Mouse (Mus musculus): Measurements from ENCODE around the gene Dhx16. TPM values are rescaled to one million over a fixed set of nuclear protein-coding genes. Genes with fewer than 3 reads are reported as not detected.

Gene Dhx16
- polyA plus RNA-seq, 1 experiment, result 70.1 TPM

- TF ChIP-seq CTCF (IDR thresholded peaks at IDR 0.05; ENCODE audit: insufficient read depth, low read length) (no peak), POLR2A (IDR thresholded peaks at IDR 0.05; ENCODE audit: borderline replicate concordance, extremely low read depth, low read depth, low read length) (no peak)
- 15% methylated on average over 20 of the region's 20 CpGs for WGBS
- Histone ChIP-seq H3K4me1 (ENCODE audit: control insufficient read depth, insufficient read depth, low read length) (peaks cover 8% of the 10 kb centered on the region), H3K4me3 (replicated peaks; ENCODE audit: extremely low read depth, low read depth, low read length) (peak overlapping the region; percentile 92)
- no peak for DNase-seq
These were observed 29.7 kb downstream of the Dhx16 start for GRCm38 (mm10) chr17:35909186-35909918.

- TF ChIP-seq POLR2A (IDR thresholded peaks at IDR 0.05; ENCODE audit: borderline replicate concordance, extremely low read depth, low read depth, low read length), result peak; percentile 74; the same call in 1 of the 2 replicates
- no peak for TF ChIP-seq CTCF (IDR thresholded peaks at IDR 0.05; ENCODE audit: insufficient read depth, low read length)
- WGBS, result 1% methylated on average over 25 of the region's 25 CpGs
- peaks cover 8% of the 10 kb centered on the region for H3K4me1 ChIP-seq (ENCODE audit: control insufficient read depth, insufficient read depth, low read length)
- peak; percentile 95 for DNase-seq
- H3K4me3 ChIP-seq (replicated peaks; ENCODE audit: extremely low read depth, low read depth, low read length), result peak within 1 kb of the TSS; percentile 92
These were observed 30.3 kb downstream of the Dhx16 start, which contains the start of gene Atat1 for GRCm38 (mm10) chr17:35909919-35910369. Gene Atat1, minus strand, starts transcription at chr17:35910075.

- Histone ChIP-seq H3K4me3 (replicated peaks; ENCODE audit: extremely low read depth, low read depth, low read length) (no peak overlapping the region), H3K4me1 (ENCODE audit: control insufficient read depth, insufficient read depth, low read length) (peaks cover 13% of the 10 kb centered on the region)
- DNase-seq, result no peak
- WGBS, result 76% methylated on average over 6 of the region's 6 CpGs
- no peak for TF ChIP-seq CTCF (IDR thresholded peaks at IDR 0.05; ENCODE audit: insufficient read depth, low read length)
These were observed 35.4 kb downstream of the Dhx16 start for GRCm38 (mm10) chr17:35914975-35915374.

GRCm38 (mm10) chr17:35915538-35916296 lies 36.1 kb downstream of the Dhx16 start:
- Histone ChIP-seq H3K4me3 (replicated peaks; ENCODE audit: extremely low read depth, low read depth, low read length) (peak overlapping the region; percentile 78), H3K4me1 (ENCODE audit: control insufficient read depth, insufficient read depth, low read length) (peaks cover 16% of the 10 kb centered on the region)
- TF ChIP-seq CTCF (IDR thresholded peaks at IDR 0.05; ENCODE audit: insufficient read depth, low read length) (no peak), POLR2A (IDR thresholded peaks at IDR 0.05; ENCODE audit: borderline replicate concordance, extremely low read depth, low read depth, low read length) (no peak)
- under 1% methylated on average over 28 of the region's 28 CpGs for WGBS
- DNase-seq, result no peak

- 0 out of 2 replicates have a peak, but pooled peaks have one; percentile 29 for TF ChIP-seq CTCF (IDR thresholded peaks at IDR 0.05; ENCODE audit: insufficient read depth, low read length)
- TF ChIP-seq POLR2A (IDR thresholded peaks at IDR 0.05; ENCODE audit: borderline replicate concordance, extremely low read depth, low read depth, low read length), result peak; percentile 100
- Histone ChIP-seq H3K4me1 (ENCODE audit: control insufficient read depth, insufficient read depth, low read length) (peaks cover 23% of the 10 kb centered on the region), H3K4me3 (replicated peaks; ENCODE audit: extremely low read depth, low read depth, low read length) (peak within 1 kb of the TSS; percentile 99)
- peak; percentile 98 for DNase-seq
- under 1% methylated on average over 83 of the region's 83 CpGs for WGBS
These were observed 36.9 kb downstream of the Dhx16 start, which contains the start of the genes Mrps18b and Ppp1r10 for GRCm38 (mm10) chr17:35916297-35917142. Gene Mrps18b, minus strand, starts transcription at chr17:35916389. Gene Ppp1r10, plus strand, starts transcription at chr17:35916434.

GRCm38 (mm10) chr17:35917143-35917462 lies 37.5 kb downstream of the Dhx16 start:
- DNase-seq, result no peak
- TF ChIP-seq POLR2A (IDR thresholded peaks at IDR 0.05; ENCODE audit: borderline replicate concordance, extremely low read depth, low read depth, low read length) (peak; percentile 69; the same call in 1 of the 2 replicates), CTCF (IDR thresholded peaks at IDR 0.05; ENCODE audit: insufficient read depth, low read length) (no peak)
- Histone ChIP-seq H3K4me1 (ENCODE audit: control insufficient read depth, insufficient read depth, low read length) (peaks cover 23% of the 10 kb centered on the region), H3K4me3 (replicated peaks; ENCODE audit: extremely low read depth, low read depth, low read length) (peak overlapping the region; percentile 99)
- WGBS, result under 1% methylated on average over 8 of the region's 8 CpGs

GRCm38 (mm10) chr17:35917463-35918251 lies 38.0 kb downstream of the Dhx16 start:
- peaks cover 27% of the 10 kb centered on the region for H3K4me1 ChIP-seq (ENCODE audit: control insufficient read depth, insufficient read depth, low read length)
- TF ChIP-seq CTCF (IDR thresholded peaks at IDR 0.05; ENCODE audit: insufficient read depth, low read length), result no peak
- peak; percentile 84; the same call in 1 of the 2 replicates for TF ChIP-seq POLR2A (IDR thresholded peaks at IDR 0.05; ENCODE audit: borderline replicate concordance, extremely low read depth, low read depth, low read length)
- peak; percentile 51 for DNase-seq
- peak overlapping the region; percentile 99 for H3K4me3 ChIP-seq (replicated peaks; ENCODE audit: extremely low read depth, low read depth, low read length)
- under 1% methylated on average over 13 of the region's 13 CpGs for WGBS

- Histone ChIP-seq H3K4me1 (ENCODE audit: control insufficient read depth, insufficient read depth, low read length) (peaks cover 27% of the 10 kb centered on the region), H3K4me3 (replicated peaks; ENCODE audit: extremely low read depth, low read depth, low read length) (peak overlapping the region; percentile 99)
- under 1% methylated on average over 11 of the region's 11 CpGs for WGBS
- DNase-seq, result peak; percentile 52
- TF ChIP-seq POLR2A (IDR thresholded peaks at IDR 0.05; ENCODE audit: borderline replicate concordance, extremely low read depth, low read depth, low read length), result peak; percentile 52; the same call in 1 of the 2 replicates
- no peak for TF ChIP-seq CTCF (IDR thresholded peaks at IDR 0.05; ENCODE audit: insufficient read depth, low read length)
These were observed 38.8 kb downstream of the Dhx16 start for GRCm38 (mm10) chr17:35918276-35919059.
